Mouse (Mus musculus) neural tube, embryonic 12.5 days (tissue): ENCODE results near the gene Eif3g. TPM values are rescaled to one million over a fixed set of nuclear protein-coding genes. Genes with fewer than 3 reads are reported as not detected.

Source experiments
- ATAC-seq: fragments of 200-750 bp; cut with Nextera tagmentation; 2 replicates; pipeline ENCODE4 v1.8.0; 2017; ENCODE audit warnings: low read depth, mild to moderate bottlenecking, moderate TSS enrichment, moderate library complexity; ENCODE audit not compliant: low FRiP score
- H3K27ac ChIP-seq: fragments of 300-500 bp; sonication (generic); 2 replicates; pipeline ENCODE4 v1.5.1; 2016
- H3K27me3 ChIP-seq: fragments of 300-500 bp; sonication (generic); replicated peaks from 2 replicates; pipeline ENCODE4 v1.6.1; 2016; ENCODE audit warnings: mild to moderate bottlenecking
- H3K36me3 ChIP-seq: fragments of 300-500 bp; sonication (generic); 2 replicates; pipeline ENCODE4 v1.6.1; 2016; ENCODE audit warnings: mild to moderate bottlenecking
- H3K4me1 ChIP-seq: fragments of 300-500 bp; sonication (generic); 2 replicates; pipeline ENCODE4 v1.6.1; 2016
- H3K4me2 ChIP-seq: fragments of 300-500 bp; sonication (generic); replicated peaks from 2 replicates; pipeline ENCODE4 v1.6.1; 2016; ENCODE audit warnings: mild to moderate bottlenecking
- H3K4me3 ChIP-seq: fragments of 300-500 bp; sonication (generic); 2 replicates; pipeline ENCODE4 v1.5.1; 2016
- H3K9ac ChIP-seq: fragments of 300-500 bp; sonication (generic); 2 replicates; pipeline ENCODE4 v1.6.1; 2016; ENCODE audit warnings: mild to moderate bottlenecking
- H3K9me3 ChIP-seq: fragments of 300-500 bp; sonication (generic); 2 replicates; pipeline ENCODE4 v1.6.1; 2016; ENCODE audit warnings: mild to moderate bottlenecking
- WGBS: fragments of 180-500 bp; shearing (Covaris S2); methylation state at CpG from one replicate; pipeline ENCODE4 v1.1.7; 2016; 5-methylcytosine and 5-hydroxymethylcytosine counted together
- polyA plus RNA-seq: library from polyadenylated mRNA; unstranded; fragments of >200 nt; fragmentation: Nextera tagmentation; extraction: Ambion mirVana; gene quantifications from 2 replicates; pipeline ENCODE4 v1.2.1, GENCODE M21; 2016

Eif3g gene
- polyA plus RNA-seq, 1 experiment from 2014 or later: 301 TPM

DNA sequence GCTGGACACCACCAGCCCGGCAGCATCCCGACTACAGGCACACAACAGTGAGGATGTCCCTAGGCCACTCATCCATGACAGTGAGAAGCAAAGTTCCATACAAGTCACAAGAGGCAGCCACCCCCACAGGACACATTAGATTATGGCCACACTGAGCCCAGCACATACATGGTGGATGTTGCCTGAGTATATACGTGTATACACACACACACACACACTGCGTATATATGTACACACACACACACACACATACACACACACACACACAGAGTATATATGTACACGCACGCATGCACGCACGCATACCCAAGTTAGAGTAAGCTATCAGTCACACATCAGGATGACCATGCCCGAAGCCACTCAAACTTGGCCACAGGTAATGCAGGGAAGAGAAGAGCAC lies 3.0 kb downstream of the Eif3g start:
- Histone ChIP-seq H3K27ac (no peak overlapping the region), H3K9ac (no peak overlapping the region), H3K4me3 (no peak overlapping the region), H3K4me2 (no peak overlapping the region), H3K9me3 (no peaks in the 10 kb centered on the region), H3K27me3 (no peaks in the 10 kb centered on the region), H3K36me3 (peaks cover 69% of the 10 kb centered on the region), H3K4me1 (peaks cover 12% of the 10 kb centered on the region)
- ATAC-seq: no peak
- WGBS: 96% methylated on average over 9 of the region's 9 CpGs

DNA sequence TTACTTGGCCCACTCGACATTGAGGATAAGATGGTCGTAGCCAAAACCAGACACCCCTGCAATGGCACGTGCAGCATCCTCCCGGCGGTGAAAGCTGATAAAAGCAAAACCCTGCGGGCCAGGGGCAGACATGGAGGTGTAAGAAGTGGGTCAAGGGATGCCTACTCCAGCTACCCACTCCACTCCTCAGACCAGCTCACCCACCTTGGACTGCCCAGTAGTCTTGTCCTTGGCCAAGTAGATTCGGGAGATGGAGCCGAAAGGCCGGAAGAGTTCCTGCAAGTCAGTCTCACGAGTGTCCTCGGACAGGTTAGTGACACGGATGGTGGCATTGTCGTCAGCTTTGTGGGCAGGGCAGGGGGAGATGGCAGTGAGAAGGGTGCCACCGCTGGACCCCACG lies 3.8 kb downstream of the Eif3g start:
- no peak overlapping the region for H3K9ac ChIP-seq
- peaks cover 77% of the 10 kb centered on the region for H3K36me3 ChIP-seq
- peaks cover 12% of the 10 kb centered on the region for H3K4me1 ChIP-seq
- no peak for ATAC-seq
- WGBS: 91% methylated on average over 15 of the region's 15 CpGs
- no peak overlapping the region for H3K4me3 ChIP-seq
- H3K27ac ChIP-seq: no peak overlapping the region
- H3K4me2 ChIP-seq: no peak overlapping the region
- no peaks in the 10 kb centered on the region for H3K9me3 ChIP-seq
- no peaks in the 10 kb centered on the region for H3K27me3 ChIP-seq

DNA sequence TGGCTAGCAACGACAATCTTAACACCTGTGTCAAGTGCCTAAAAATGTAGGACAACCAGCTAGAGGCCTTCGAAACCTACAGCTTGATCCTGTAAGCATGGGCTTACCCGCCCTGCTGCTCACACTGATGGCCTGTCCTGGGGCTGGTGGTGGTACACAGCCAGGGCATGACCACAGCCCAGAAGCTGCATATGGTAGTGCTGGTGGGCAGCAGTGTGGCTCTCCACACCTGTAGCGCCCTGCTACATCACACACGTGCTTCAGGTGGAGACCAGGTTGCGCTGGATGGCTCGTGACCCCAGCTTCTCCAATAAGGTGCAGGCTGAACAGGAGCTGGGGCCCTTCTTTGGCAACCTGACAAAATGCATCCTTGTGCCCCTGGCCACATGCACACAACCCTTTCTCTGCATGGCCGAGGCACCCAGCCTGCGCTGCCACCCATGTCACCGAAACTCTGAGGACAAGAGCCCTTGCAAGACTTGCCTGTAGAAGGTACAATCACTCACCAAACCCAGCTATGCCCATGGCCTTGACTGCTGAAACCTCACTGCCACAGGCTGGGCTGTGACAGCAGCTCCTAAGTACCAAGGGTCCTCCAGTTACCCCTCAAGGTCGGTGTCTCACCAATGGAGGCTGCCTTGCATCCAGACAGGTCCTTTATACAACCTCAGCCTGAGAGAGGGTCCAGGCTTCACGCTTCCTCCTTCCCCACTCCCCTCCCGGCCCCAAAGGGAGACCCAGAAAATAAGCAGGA lies 4.7 kb downstream of the Eif3g start:
- Histone ChIP-seq H3K4me3 (no peak overlapping the region), H3K27ac (no peak overlapping the region), H3K4me1 (peaks cover 16% of the 10 kb centered on the region), H3K9ac (no peak overlapping the region), H3K27me3 (no peaks in the 10 kb centered on the region), H3K9me3 (no peaks in the 10 kb centered on the region), H3K36me3 (peaks cover 80% of the 10 kb centered on the region), H3K4me2 (no peak overlapping the region)
- WGBS: 84% methylated on average over 13 of the region's 13 CpGs
- no peak for ATAC-seq

DNA sequence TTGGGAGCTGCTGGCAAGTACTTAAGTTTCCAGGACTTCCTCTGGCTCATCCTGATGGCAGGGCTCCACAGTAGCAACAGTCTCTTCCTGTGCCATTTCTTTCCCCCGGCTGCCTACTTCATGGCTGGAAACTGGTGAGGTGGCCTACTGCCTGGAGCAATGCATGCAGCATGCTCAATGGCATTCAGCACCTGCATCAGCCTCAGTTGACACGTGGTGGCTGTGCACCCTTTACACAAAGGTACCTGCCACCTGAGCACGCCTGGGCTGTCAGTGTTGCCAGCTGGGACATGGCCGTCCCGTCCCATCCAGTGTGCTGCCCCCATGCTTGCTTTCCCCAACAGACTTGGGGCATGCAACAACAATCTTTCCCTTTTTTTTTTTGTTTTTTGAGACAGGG lies 5.4 kb downstream of the Eif3g start:
- Histone ChIP-seq H3K4me3 (no peak overlapping the region), H3K9me3 (no peaks in the 10 kb centered on the region), H3K27me3 (no peaks in the 10 kb centered on the region), H3K4me1 (peaks cover 17% of the 10 kb centered on the region), H3K4me2 (no peak overlapping the region), H3K36me3 (peaks cover 80% of the 10 kb centered on the region), H3K27ac (no peak overlapping the region), H3K9ac (no peak overlapping the region)
- 68% methylated on average over 5 of the region's 5 CpGs for WGBS
- ATAC-seq: no peak

DNA sequence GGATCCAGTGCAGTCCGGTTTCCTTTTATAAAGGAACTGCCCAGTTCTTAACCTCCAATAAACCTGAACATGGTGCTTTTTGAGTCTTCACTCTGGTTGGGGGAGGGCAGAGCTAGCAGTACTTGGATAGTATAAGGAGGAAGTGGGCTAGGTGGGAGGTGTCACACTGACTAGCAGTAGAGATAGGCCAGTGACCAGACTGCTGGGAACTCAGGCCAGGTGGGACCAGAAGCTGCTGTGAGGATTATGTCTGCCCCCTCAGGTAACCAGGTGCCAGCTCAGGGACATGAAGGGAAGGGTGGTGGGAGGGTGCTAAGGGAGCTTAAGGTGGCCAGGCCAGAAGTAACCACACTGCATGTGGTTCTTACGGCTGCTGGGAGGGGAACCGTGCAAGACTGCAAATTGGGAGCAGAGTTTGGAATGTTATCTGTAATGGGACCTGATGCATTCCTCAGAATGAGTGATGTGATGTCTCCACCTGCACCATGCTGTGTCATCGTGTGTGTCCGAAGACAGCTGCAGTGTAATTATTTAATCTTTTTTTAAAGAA lies 6.2 kb downstream of the Eif3g start:
- H3K36me3 ChIP-seq: peaks cover 79% of the 10 kb centered on the region
- H3K4me1 ChIP-seq: peaks cover 8% of the 10 kb centered on the region
- H3K4me2 ChIP-seq: no peak overlapping the region
- no peaks in the 10 kb centered on the region for H3K9me3 ChIP-seq
- no peak overlapping the region for H3K27ac ChIP-seq
- no peak overlapping the region for H3K9ac ChIP-seq
- no peak overlapping the region for H3K4me3 ChIP-seq
- 77% methylated on average over 5 of the region's 5 CpGs for WGBS
- no peaks in the 10 kb centered on the region for H3K27me3 ChIP-seq
- no peak for ATAC-seq

DNA sequence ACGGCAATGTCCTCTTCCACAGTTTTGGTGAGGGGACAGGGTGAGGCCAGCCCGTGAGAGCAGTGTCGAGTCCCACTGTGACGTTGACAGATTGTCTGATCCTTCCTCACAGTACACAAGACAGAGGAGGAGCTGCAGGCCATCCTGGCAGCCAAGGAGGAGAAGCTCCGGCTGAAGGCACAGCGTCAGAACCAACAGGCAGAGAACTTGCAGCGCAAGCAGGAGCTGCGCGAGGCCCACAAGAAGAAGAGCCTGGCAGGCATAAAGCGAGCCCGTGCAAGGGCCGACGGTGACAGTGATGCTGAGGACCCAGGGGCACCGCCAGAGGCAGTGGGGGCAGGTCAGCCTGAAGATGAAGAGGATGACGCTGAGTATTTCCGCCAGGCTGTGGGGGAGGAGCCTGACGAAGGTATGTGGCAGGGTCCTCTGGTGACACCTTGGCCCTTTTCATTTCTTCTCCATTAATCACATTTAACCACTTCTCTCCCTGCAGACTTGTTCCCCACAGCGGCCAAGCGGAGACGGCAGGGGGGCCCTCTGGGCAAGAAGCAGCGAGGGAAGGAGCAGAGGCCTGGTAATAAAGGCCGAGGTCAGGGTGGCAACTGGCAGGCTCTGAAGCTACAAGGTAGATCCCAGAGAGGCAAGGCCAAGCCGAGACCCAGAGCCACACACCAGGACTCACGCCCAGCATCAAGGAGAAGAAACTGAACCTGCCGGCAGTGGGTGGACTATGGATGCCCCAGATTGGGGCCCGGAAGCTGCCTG lies 6.9 kb downstream of the Eif3g start:
- H3K27me3 ChIP-seq: no peaks in the 10 kb centered on the region
- ATAC-seq: no peak
- no peaks in the 10 kb centered on the region for H3K9me3 ChIP-seq
- peaks cover 72% of the 10 kb centered on the region for H3K36me3 ChIP-seq
- no peak overlapping the region for H3K4me3 ChIP-seq
- H3K4me2 ChIP-seq: no peak overlapping the region
- 81% methylated on average over 26 of the region's 26 CpGs for WGBS
- no peak overlapping the region for H3K9ac ChIP-seq
- H3K4me1 ChIP-seq: peaks cover 6% of the 10 kb centered on the region; the same call in 1 of the 2 replicates
- H3K27ac ChIP-seq: no peak overlapping the region

DNA sequence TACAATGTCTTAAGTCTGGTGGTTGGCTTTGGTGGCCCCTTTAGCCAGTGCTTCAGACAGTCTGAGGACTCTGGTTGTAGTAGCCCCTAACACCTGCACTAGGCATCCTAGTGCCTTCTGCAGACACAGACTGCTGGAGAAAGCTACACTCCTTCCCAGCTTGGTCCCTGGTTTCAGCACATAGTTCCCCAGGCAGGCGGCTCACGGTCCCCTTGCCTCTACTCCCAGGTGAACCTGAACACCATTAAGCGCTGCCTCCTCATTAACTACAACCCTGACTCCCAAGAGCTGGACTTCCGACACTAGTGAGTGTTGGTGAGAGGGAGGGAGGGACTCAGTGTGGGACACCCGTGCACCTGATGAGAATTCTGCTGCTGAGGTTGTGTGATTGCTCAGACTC lies 8.0 kb downstream of the Eif3g start:
- H3K9ac ChIP-seq: no peak overlapping the region
- no peaks in the 10 kb centered on the region for H3K27me3 ChIP-seq
- WGBS: 91% methylated on average over 5 of the region's 5 CpGs
- H3K4me1 ChIP-seq: peaks cover 6% of the 10 kb centered on the region; the same call in 1 of the 2 replicates
- no peak overlapping the region for H3K4me2 ChIP-seq
- no peak for ATAC-seq
- no peaks in the 10 kb centered on the region for H3K9me3 ChIP-seq
- H3K4me3 ChIP-seq: no peak overlapping the region
- peaks cover 61% of the 10 kb centered on the region for H3K36me3 ChIP-seq
- H3K27ac ChIP-seq: no peak overlapping the region

DNA sequence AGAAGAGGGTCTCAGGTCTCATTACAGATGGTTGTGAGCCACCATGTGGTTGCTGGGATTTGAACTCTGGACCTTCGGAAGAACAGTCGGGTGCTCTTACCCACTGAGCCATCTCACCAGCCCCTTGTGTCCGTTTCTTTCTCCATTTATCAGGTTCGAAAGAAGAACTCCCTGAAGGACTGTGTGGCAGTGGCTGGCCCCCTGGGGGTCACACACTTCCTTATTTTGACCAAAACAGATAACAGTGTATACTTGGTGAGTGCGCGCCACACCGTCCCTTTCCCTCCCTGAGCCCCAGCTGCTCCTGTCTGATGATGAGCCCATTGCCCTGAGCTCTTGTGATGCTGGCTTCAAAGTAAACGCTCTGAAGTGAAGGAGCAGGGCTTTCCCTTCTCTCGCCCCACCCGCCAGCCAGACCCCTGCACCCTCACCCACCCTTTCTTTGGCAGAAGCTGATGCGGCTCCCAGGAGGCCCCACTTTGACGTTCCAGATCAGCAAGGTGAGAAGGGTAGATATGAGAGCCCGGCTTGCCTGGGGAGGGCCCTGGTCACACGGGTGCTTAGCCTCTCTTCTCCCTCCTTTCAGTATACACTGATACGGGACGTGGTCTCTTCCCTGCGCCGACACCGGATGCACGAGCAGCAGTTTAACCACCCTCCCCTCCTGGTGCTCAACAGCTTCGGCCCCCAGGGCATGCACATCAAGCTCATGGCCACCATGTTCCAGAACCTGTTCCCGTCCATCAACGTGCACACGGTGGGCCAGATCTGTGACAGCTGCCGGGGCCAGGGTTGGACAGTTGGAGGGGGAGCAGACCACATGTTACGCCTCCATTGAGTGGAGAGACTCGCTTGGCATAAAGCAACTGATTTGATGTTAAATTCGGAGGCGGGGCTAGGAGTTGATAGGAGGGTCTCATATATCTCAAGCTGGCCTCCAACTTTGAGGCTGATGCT lies 9.0 kb downstream of the Eif3g start:
- WGBS: 86% methylated on average over 29 of the region's 29 CpGs
- Histone ChIP-seq H3K4me3 (no peak overlapping the region), H3K27me3 (no peaks in the 10 kb centered on the region), H3K9ac (no peak overlapping the region), H3K9me3 (0 out of 2 replicates have a peak, but pooled peaks cover 3% of the 10 kb centered on the region), H3K27ac (no peak overlapping the region), H3K4me2 (peak overlapping the region; percentile 86), H3K36me3 (peaks cover 52% of the 10 kb centered on the region), H3K4me1 (peaks cover 6% of the 10 kb centered on the region; the same call in 1 of the 2 replicates)
- ATAC-seq: no peak

DNA sequence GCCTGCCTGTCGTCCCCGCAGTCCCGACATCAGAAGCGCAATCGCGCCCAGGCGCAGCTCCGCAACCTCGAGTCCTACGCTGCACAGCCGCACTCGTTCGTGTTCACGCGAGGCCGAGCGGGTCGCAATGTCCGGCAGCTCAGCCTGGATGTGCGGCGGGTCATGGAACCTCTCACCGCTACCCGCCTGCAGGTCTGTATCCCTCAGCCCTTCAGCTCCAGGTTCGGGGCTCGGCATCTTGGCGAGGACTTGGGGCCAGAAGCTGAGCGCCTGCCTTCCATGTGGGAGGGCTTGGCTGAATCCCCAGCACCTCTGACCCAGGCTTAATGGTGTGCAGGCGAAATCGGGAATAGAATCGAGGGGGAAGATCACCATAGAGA lies 10.0 kb downstream of the Eif3g start:
- Histone ChIP-seq H3K27me3 (no peaks in the 10 kb centered on the region), H3K27ac (peak overlapping the region; percentile 69; the same call in 1 of the 2 replicates), H3K4me2 (peak overlapping the region; percentile 86), H3K9ac (peak overlapping the region; percentile 83), H3K36me3 (peaks cover 41% of the 10 kb centered on the region), H3K4me3 (peak overlapping the region; percentile 91), H3K4me1 (peaks cover 6% of the 10 kb centered on the region; the same call in 1 of the 2 replicates), H3K9me3 (0 out of 2 replicates have a peak, but pooled peaks cover 3% of the 10 kb centered on the region)
- no peak; the same call in 1 of the 2 replicates for ATAC-seq
- under 1% methylated on average over 30 of the region's 30 CpGs for WGBS

DNA sequence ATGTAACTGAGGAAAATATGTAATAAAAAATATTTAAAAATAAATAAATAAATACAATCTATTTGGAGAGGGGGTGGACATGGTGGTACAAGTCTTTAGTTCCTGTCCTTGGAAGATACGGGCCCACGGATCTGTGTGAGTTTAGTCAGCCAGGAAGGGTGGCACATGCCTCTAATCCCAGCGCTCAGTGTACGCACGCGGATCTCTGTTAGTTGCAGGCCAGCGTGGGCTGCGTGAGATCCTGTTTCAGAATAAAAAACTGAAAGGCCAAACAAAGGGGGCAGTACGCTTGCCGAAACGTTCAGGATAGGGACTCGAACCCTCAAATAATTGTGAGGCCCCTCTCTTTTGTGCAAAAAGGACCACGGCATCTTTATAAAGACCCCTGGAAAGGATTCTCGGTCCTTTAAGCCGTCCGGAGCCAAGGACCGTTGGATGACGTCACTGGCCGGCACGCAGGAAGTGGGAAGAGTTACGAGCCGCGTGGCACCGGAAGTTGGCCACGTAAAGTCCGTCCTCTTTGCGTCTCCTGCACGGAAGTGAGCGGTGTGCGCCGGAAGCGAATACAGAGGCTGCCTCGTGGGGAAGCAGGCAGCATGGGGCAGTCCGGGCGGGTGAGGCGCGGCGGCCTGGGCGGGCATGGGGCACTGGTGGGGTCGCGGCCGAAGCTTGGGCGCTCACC lies 10.6 kb downstream of the Eif3g start, which contains the start of gene Ppan:
Gene Ppan, plus strand, starts transcription at position 472 of the 682 bp plus-strand sequence.
- H3K36me3 ChIP-seq: peaks cover 36% of the 10 kb centered on the region
- H3K9ac ChIP-seq: peak within 1 kb of the TSS; percentile 83
- peak within 1 kb of the TSS; percentile 91 for H3K4me3 ChIP-seq
- H3K4me1 ChIP-seq: peaks cover 6% of the 10 kb centered on the region; the same call in 1 of the 2 replicates
- peak within 1 kb of the TSS; percentile 86 for H3K4me2 ChIP-seq
- WGBS: under 1% methylated on average over 43 of the region's 43 CpGs
- ATAC-seq: peak; percentile 97
- H3K27me3 ChIP-seq: no peaks in the 10 kb centered on the region
- H3K27ac ChIP-seq: peak within 1 kb of the TSS; percentile 69; the same call in 1 of the 2 replicates
- 0 out of 2 replicates have a peak, but pooled peaks cover 3% of the 10 kb centered on the region for H3K9me3 ChIP-seq

DNA sequence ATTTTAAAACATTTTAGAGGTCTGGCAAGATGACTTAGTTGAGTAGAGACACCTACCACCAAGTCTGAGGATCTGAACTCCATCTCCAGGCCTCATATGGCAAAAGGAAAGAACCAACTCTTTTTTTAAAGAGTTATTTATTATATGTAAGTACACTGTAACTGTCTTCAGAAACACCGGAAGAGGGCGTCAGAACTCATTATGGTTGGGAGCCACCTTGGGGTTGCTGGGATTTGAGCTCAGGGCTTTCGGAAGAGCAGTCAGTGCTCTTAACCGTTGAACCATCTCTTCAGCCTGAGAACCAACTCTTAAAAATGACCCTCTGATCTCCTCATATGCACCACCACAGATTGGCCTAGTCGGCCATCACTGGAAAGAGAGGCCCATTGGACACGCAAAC lies 11.2 kb downstream of the Eif3g start:
- H3K27ac ChIP-seq: no peak overlapping the region
- no peak overlapping the region for H3K4me3 ChIP-seq
- peaks cover 6% of the 10 kb centered on the region; the same call in 1 of the 2 replicates for H3K4me1 ChIP-seq
- peak overlapping the region; percentile 86 for H3K4me2 ChIP-seq
- 0 out of 2 replicates have a peak, but pooled peaks cover 3% of the 10 kb centered on the region for H3K9me3 ChIP-seq
- peaks cover 29% of the 10 kb centered on the region for H3K36me3 ChIP-seq
- H3K9ac ChIP-seq: no peak overlapping the region
- H3K27me3 ChIP-seq: no peaks in the 10 kb centered on the region
- no peak for ATAC-seq
- 91% methylated on average over 6 of the region's 6 CpGs for WGBS
